ENCODE assay signal across 8 mouse cellular contexts in genomic region chr19:6418233-6418879, GRCm38 (mm10). TPM values are rescaled to one million over a fixed set of nuclear protein-coding genes. Genes with fewer than 3 reads are reported as not detected.
DNase-seq lines count a peak whose midpoint lies in the region; ATAC-seq and TF ChIP-seq lines count a peak whose summit lies in the region.

Gene Nrxn2 (plus strand): TSS chr19:6418731.

- peaks cover 53% of the 10 kb centered on the region for H3K27me3 ChIP-seq in G1E (ENCODE audit: insufficient read depth, low read length)
- H3K27me3 ChIP-seq in forebrain, embryonic 15.5 days, result no peaks in the 10 kb centered on the region
- H3K27me3 ChIP-seq in neural tube, embryonic 15.5 days (replicated peaks), result no peaks in the 10 kb centered on the region

- peak; percentile 67 for TF ChIP-seq CTCF in G1E (IDR thresholded peaks at IDR 0.05; ENCODE audit: low read depth, low read length)

- under 1% methylated on average over 43 of the region's 46 CpGs for WGBS in forebrain, embryonic 15.5 days
- 1% methylated on average over 43 of the region's 46 CpGs for WGBS in neural tube, embryonic 15.5 days

- H3K9ac ChIP-seq in forebrain, embryonic 15.5 days (replicated peaks), result peak within 1 kb of the TSS; percentile 87
- H3K9ac ChIP-seq in neural tube, embryonic 15.5 days (replicated peaks), result peak within 1 kb of the TSS; percentile 89

- H3K4me3 ChIP-seq in G1E (ENCODE audit: low read depth, low read length), result peak within 1 kb of the TSS; percentile 38
- H3K4me3 ChIP-seq in forebrain, embryonic 15.5 days, result peak within 1 kb of the TSS; percentile 79
- peak within 1 kb of the TSS; percentile 67 for H3K4me3 ChIP-seq in neural tube, embryonic 15.5 days (replicated peaks)

- intact Hi-C loops in heart, postnatal 25 days (cut with DNase I), result no loop called here

- H3K4me1 ChIP-seq in G1E (ENCODE audit: insufficient read depth, low read depth, low read length), result peaks cover 21% of the 10 kb centered on the region
- peaks cover 78% of the 10 kb centered on the region for H3K4me1 ChIP-seq in forebrain, embryonic 15.5 days
- peaks cover 74% of the 10 kb centered on the region for H3K4me1 ChIP-seq in neural tube, embryonic 15.5 days

- no peaks in the 10 kb centered on the region for H3K9me3 ChIP-seq in G1E (replicated peaks)
- no peaks in the 10 kb centered on the region for H3K9me3 ChIP-seq in forebrain, embryonic 15.5 days
- no peaks in the 10 kb centered on the region for H3K9me3 ChIP-seq in neural tube, embryonic 15.5 days (replicated peaks)

- peak within 1 kb of the TSS; percentile 95 for H3K27ac ChIP-seq in forebrain, embryonic 15.5 days (replicated peaks)
- peak within 1 kb of the TSS; percentile 96 for H3K27ac ChIP-seq in neural tube, embryonic 15.5 days (replicated peaks)

- ATAC-seq in G1E (ENCODE audit: extremely low read depth, insufficient number of reproducible peaks, low FRiP score, poor library complexity, severe bottlenecking), result no peak
- ATAC-seq in forebrain, embryonic 15.5 days (replicated peaks), result peak; percentile 93
- peak; percentile 93 for ATAC-seq in neural tube, embryonic 15.5 days (ENCODE audit: low FRiP score)

- peak within 1 kb of the TSS; percentile 95 for H3K4me2 ChIP-seq in forebrain, embryonic 15.5 days (replicated peaks)
- H3K4me2 ChIP-seq in neural tube, embryonic 15.5 days, result peak within 1 kb of the TSS; percentile 91

- peak; percentile 67 for DNase-seq in G1E (ENCODE audit: low spot score)
- DNase-seq in cerebellum, adult 11-12 months, result peak; percentile 97
- peak; percentile 69 for DNase-seq in heart, postnatal 25 days (ENCODE audit: low spot score)
- peak; percentile 90 to 96 for DNase-seq in layer of hippocampus, adult 18-20 months (ENCODE audit: low spot score in 2 of 2)
- peak; percentile 83 to 84 for DNase-seq in lung, adult 18-20 months
- peak; percentile 94 for DNase-seq in testis, postnatal 10 days (ENCODE audit: low spot score)

- H3K36me3 ChIP-seq in G1E (replicated peaks), result no peaks in the 10 kb centered on the region
- no peaks in the 10 kb centered on the region for H3K36me3 ChIP-seq in forebrain, embryonic 15.5 days
- H3K36me3 ChIP-seq in neural tube, embryonic 15.5 days, result no peaks in the 10 kb centered on the region

RNA-seq across cellular contexts. Expression of gene Nrxn2, which starts in this region (rescaled TPM):
- total RNA-seq in G1E (2014; fragmentation: Nextera tagmentation) (not detected in 2 replicates), G1E (2017) (0.16 and 0.23 TPM in 2 replicates)
- polyA plus RNA-seq in G1E (2012), result 0.03 and 0.23 TPM in 2 replicates
- polyA plus RNA-seq in forebrain, embryonic 15.5 days (2015; fragmentation: Nextera tagmentation; extraction: Ambion mirVana), result 31.1 and 32.4 TPM in 2 replicates
- total RNA-seq in heart, postnatal 25 days (2021), result 1 to 10 TPM; 3.4 to 4.4 TPM
- total RNA-seq in layer of hippocampus, adult 18-20 months (2021), result 100 to 1,000 TPM; 415 to 436 TPM
- polyA plus RNA-seq in neural tube, embryonic 15.5 days (2015; fragmentation: Nextera tagmentation; extraction: Ambion mirVana), result 31.3 and 45.7 TPM in 2 replicates

Comparison
In these comparisons a context has a peak if more than half of its experiments do, and no peak if none do; other contexts are left out.
1. RNA of gene Nrxn2 (total RNA-seq): 415 to 436 TPM in layer of hippocampus, adult 18-20 months; 3.4 to 4.4 TPM in heart, postnatal 25 days and 0.16 to 0.23 TPM in G1E; every median in the first group is over 10 times any median in the second.
2. RNA of gene Nrxn2 (polyA plus RNA-seq): 31.3 to 45.7 TPM in neural tube, embryonic 15.5 days and 31.1 to 32.4 TPM in forebrain, embryonic 15.5 days; 0.03 to 0.23 TPM in G1E; every median in the first group is over 10 times any median in the second.
3. Peak in DNase-seq and H3K4me3 ChIP-seq in G1E; RNA of the gene not detected or under 1 TPM.
4. Peak in every context shown above with its lines, with median percentiles within 50 percentile points of each other: DNase-seq and H3K4me3 ChIP-seq.